Mouse (Mus musculus) ES-Bruce4 (cell line): ENCODE measurements around the gene Adamts3. TPM values are rescaled to one million over a fixed set of nuclear protein-coding genes. Genes with fewer than 3 reads are reported as not detected.

ENCODE experiments used
- H3K27ac ChIP-seq: 2 replicates; pipeline ENCODE4 v1.5.1; 2012; ENCODE audit warnings: low read length, inconsistent platforms; ENCODE audit not compliant: insufficient read depth
- H3K27me3 ChIP-seq: 2 replicates; pipeline ENCODE4 v1.6.1; 2012; ENCODE audit warnings: mild to moderate bottlenecking, low read length, inconsistent platforms; ENCODE audit not compliant: control insufficient read depth, poor library complexity, insufficient read depth, severe bottlenecking
- H3K36me3 ChIP-seq: 2 replicates; pipeline ENCODE4 v1.6.1; 2012; ENCODE audit warnings: inconsistent platforms, mild to moderate bottlenecking, low read length, moderate library complexity; ENCODE audit not compliant: control insufficient read depth, poor library complexity, insufficient read depth, severe bottlenecking
- H3K4me1 ChIP-seq: one replicate; pipeline ENCODE4 v1.8.1; 2011; ENCODE audit warnings: low read length; ENCODE audit not compliant: control insufficient read depth, insufficient read depth
- H3K4me3 ChIP-seq: 2 replicates; pipeline ENCODE4 v1.5.1; 2011; ENCODE audit warnings: low read depth, mild to moderate bottlenecking, low read length
- H3K9ac ChIP-seq: 2 replicates; pipeline ENCODE4 v1.6.1; 2012; ENCODE audit warnings: low read depth, mild to moderate bottlenecking, inconsistent platforms; ENCODE audit not compliant: poor library complexity, severe bottlenecking
- H3K9me3 ChIP-seq: replicated peaks from 2 replicates; pipeline ENCODE4 v1.6.1; 2012; ENCODE audit warnings: mild to moderate bottlenecking, low read length, inconsistent platforms; ENCODE audit not compliant: control insufficient read depth, poor library complexity, insufficient read depth, severe bottlenecking
- CTCF ChIP-seq: IDR thresholded peaks from one replicate; pipeline ENCODE4 v1.8.1; 2011; ENCODE audit warnings: low read depth, low read length
- EP300 ChIP-seq: IDR thresholded peaks from 2 replicates; pipeline ENCODE4 v1.6.1; 2011; ENCODE audit warnings: low read depth, low read length; ENCODE audit not compliant: insufficient read depth
- POLR2A ChIP-seq: IDR thresholded peaks from one replicate; pipeline ENCODE4 v1.8.1; 2011; ENCODE audit warnings: low read length; ENCODE audit not compliant: insufficient read depth
- polyA plus RNA-seq: library from polyadenylated mRNA; stranded (reverse); fragments of >200 nt; gene quantifications from 2 replicates; pipeline ENCODE4 v1.2.4, GENCODE M21; 2011; ENCODE audit warnings: low read depth; ENCODE audit not compliant: missing spikeins, insufficient read depth, insufficient read length

Adamts3 gene
- polyA plus RNA-seq, 1 experiment = 0.90 TPM

DNA sequence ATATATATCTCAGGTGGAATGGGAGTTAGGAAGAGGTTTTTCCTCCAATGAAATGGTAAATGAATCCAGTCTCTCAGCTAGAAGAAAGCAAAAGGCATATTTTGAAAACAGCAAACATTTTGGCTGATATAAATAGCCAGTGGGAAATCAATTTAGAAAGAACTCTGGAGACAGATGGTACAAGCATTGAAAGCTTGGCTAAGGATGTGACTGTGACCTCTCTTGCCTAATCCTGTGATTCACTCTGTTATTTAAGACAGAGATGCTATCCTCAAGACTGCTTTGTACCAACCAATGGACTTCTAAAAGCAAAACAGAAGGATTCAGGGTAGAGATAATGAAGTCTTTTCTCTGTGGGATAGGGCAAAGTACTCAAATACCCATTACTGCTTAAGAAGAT is 236.2 kb downstream of the Adamts3 start:
- no peaks in the 10 kb centered on the region for H3K9me3 ChIP-seq
- H3K27me3 ChIP-seq = no peaks in the 10 kb centered on the region
- H3K27ac ChIP-seq = no peak overlapping the region
- H3K36me3 ChIP-seq = no peaks in the 10 kb centered on the region
- no peak overlapping the region for H3K4me3 ChIP-seq
- TF ChIP-seq CTCF = no peak
- TF ChIP-seq POLR2A = no peak
- no peaks in the 10 kb centered on the region for H3K4me1 ChIP-seq
- H3K9ac ChIP-seq = no peak overlapping the region

GRCm38 (mm10) chr5:89635434-89635833 is 247.7 kb downstream of the Adamts3 start:
- no peak overlapping the region for H3K9ac ChIP-seq
- TF ChIP-seq CTCF = no peak
- no peak for TF ChIP-seq EP300
- TF ChIP-seq POLR2A = no peak
- H3K27me3 ChIP-seq = no peaks in the 10 kb centered on the region
- H3K4me1 ChIP-seq = no peaks in the 10 kb centered on the region
- H3K9me3 ChIP-seq = no peaks in the 10 kb centered on the region
- no peak overlapping the region for H3K4me3 ChIP-seq
- H3K27ac ChIP-seq = no peak overlapping the region
- no peaks in the 10 kb centered on the region for H3K36me3 ChIP-seq

DNA sequence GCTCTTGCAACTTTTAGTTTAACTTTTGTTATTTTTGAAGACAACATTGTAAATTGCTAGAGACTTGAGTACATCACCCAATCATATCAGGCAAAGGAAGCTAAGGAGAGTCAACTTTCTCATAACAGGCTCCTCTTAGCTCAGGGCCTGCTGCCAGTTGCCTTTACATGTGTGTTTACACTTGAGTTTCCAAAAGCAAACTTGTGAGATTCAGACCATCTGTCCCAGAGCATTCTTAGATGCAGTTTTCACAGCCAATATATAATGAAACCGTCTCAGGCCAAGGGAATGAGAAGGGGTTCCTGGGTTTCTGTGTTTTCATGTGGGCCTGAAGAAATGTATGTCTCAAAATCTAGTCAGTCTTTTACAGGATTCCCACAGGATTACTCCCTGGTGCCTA is 251.5 kb downstream of the Adamts3 start:
- H3K27ac ChIP-seq = no peak overlapping the region
- H3K9ac ChIP-seq = no peak overlapping the region
- no peaks in the 10 kb centered on the region for H3K36me3 ChIP-seq
- H3K9me3 ChIP-seq = no peaks in the 10 kb centered on the region
- no peak overlapping the region for H3K4me3 ChIP-seq
- TF ChIP-seq POLR2A (no peak), EP300 (no peak), CTCF (no peak)
- H3K4me1 ChIP-seq = no peaks in the 10 kb centered on the region
- no peaks in the 10 kb centered on the region for H3K27me3 ChIP-seq
